Comparison of ENCODE assay signal across 11 mouse cellular contexts in genomic region chr11:88028193-88028684, GRCm38 (mm10). TPM values are rescaled to one million over a fixed set of nuclear protein-coding genes. Genes with fewer than 3 reads are reported as not detected.
DNase-seq lines count a peak whose midpoint lies in the region; ATAC-seq lines count a peak whose summit lies in the region.
"Had no signal": no experiment of that assay in that cellular context is flagged by ENCODE, and none has a peak within 500 bp of the region (broad histone marks: within the 10 kb centered on the region; RNA-seq: fewer than 3 reads in every experiment).

No protein-coding gene starts in this region.

- no peak overlapping the region for H3K27ac ChIP-seq in heart, embryonic 11.5 days (ENCODE audit: low read depth, low read length)
- H3K27ac ChIP-seq in hindbrain, embryonic 16.5 days (ENCODE audit: low read depth, low read length), result peak overlapping the region; percentile 26; the same call in 1 of the 2 replicates
- no peak overlapping the region for H3K27ac ChIP-seq in liver, embryonic 11.5 days (ENCODE audit: low read depth, low read length)

- no peaks in the 10 kb centered on the region for H3K36me3 ChIP-seq in heart, embryonic 11.5 days (ENCODE audit: control insufficient read depth, insufficient read depth, low read length)
- no peaks in the 10 kb centered on the region for H3K36me3 ChIP-seq in hindbrain, embryonic 16.5 days (ENCODE audit: control insufficient read depth, insufficient read depth, low read length)
- H3K36me3 ChIP-seq in liver, embryonic 11.5 days (ENCODE audit: control insufficient read depth, insufficient read depth, low read length), result no peaks in the 10 kb centered on the region

- no peak for DNase-seq in heart, adult 11 months
- DNase-seq in embryo, embryonic 10 days (ENCODE audit: low spot score), result peak; percentile 46
- peak; percentile 30 for DNase-seq in retina, embryonic 14.5 days (ENCODE audit: low spot score)
- DNase-seq in T-cell, adult 2 months (ENCODE audit: low spot score), result no peak
- DNase-seq in liver, embryonic 11.5 days (ENCODE audit: low spot score), result no peak
- DNase-seq in yolk sac, embryonic 10.5 days (ENCODE audit: low spot score), result no peak
- DNase-seq: gastrocnemius, postnatal 14 days had no signal

- no peak overlapping the region for H3K4me2 ChIP-seq in heart, embryonic 11.5 days
- no peak overlapping the region for H3K4me2 ChIP-seq in hindbrain, embryonic 16.5 days (ENCODE audit: low read length)
- no peak overlapping the region for H3K4me2 ChIP-seq in liver, embryonic 11.5 days
- H3K4me2 ChIP-seq: lung, embryonic 14.5 days had no signal

- no peak overlapping the region for H3K4me3 ChIP-seq in heart, embryonic 11.5 days (ENCODE audit: low read depth, low read length)
- H3K4me3 ChIP-seq in hindbrain, embryonic 16.5 days (ENCODE audit: low read length), result no peak overlapping the region
- H3K4me3 ChIP-seq in liver, embryonic 11.5 days (ENCODE audit: low read depth, low read length), result no peak overlapping the region

- no peaks in the 10 kb centered on the region for H3K27me3 ChIP-seq in heart, embryonic 11.5 days (ENCODE audit: control insufficient read depth, insufficient read depth, low read length)
- no peaks in the 10 kb centered on the region for H3K27me3 ChIP-seq in hindbrain, embryonic 16.5 days (replicated peaks; ENCODE audit: control insufficient read depth, insufficient read depth, low read length)
- H3K27me3 ChIP-seq in liver, embryonic 11.5 days (replicated peaks; ENCODE audit: control insufficient read depth, insufficient read depth, low read length), result no peaks in the 10 kb centered on the region; the same call in 1 of the 2 replicates

- no peaks in the 10 kb centered on the region for H3K9me3 ChIP-seq in heart, embryonic 11.5 days (replicated peaks; ENCODE audit: control insufficient read depth, low read length)
- H3K9me3 ChIP-seq in hindbrain, embryonic 16.5 days (ENCODE audit: control insufficient read depth, low read length), result no peaks in the 10 kb centered on the region
- no peaks in the 10 kb centered on the region for H3K9me3 ChIP-seq in liver, embryonic 11.5 days (ENCODE audit: control insufficient read depth, low read length)

- 15% methylated on average over 16 of the region's 16 CpGs for WGBS in heart, embryonic 11.5 days (ENCODE audit: insufficient replicate concordance)
- WGBS in hindbrain, embryonic 16.5 days, result 6% methylated on average over 16 of the region's 16 CpGs
- WGBS in liver, embryonic 11.5 days, result 36% methylated on average over 16 of the region's 16 CpGs

- H3K9ac ChIP-seq in heart, embryonic 11.5 days (ENCODE audit: low read depth, low read length), result 0 out of 2 replicates have a peak overlapping the region, but pooled peaks have one; percentile 0
- H3K9ac ChIP-seq in hindbrain, embryonic 16.5 days (ENCODE audit: low read depth, low read length), result no peak overlapping the region
- H3K9ac ChIP-seq in liver, embryonic 11.5 days (ENCODE audit: low read depth, low read length), result no peak overlapping the region
- H3K9ac ChIP-seq: lung, embryonic 14.5 days had no signal

- no peaks in the 10 kb centered on the region for H3K4me1 ChIP-seq in heart, embryonic 11.5 days (ENCODE audit: control insufficient read depth, insufficient read depth, low read length)
- peaks cover 5% of the 10 kb centered on the region; the same call in 1 of the 2 replicates for H3K4me1 ChIP-seq in hindbrain, embryonic 16.5 days (ENCODE audit: control insufficient read depth, insufficient read depth, low read depth, low read length)
- no peaks in the 10 kb centered on the region for H3K4me1 ChIP-seq in liver, embryonic 11.5 days (replicated peaks; ENCODE audit: control insufficient read depth, insufficient read depth, low read length)

- no peak for ATAC-seq in heart, embryonic 11.5 days (replicated peaks; ENCODE audit: insufficient number of reproducible peaks, low FRiP score, low TSS enrichment)
- peak; percentile 67; the same call in 1 of the 2 replicates for ATAC-seq in hindbrain, embryonic 16.5 days
- ATAC-seq in liver, embryonic 11.5 days (replicated peaks; ENCODE audit: low FRiP score), result no peak
- ATAC-seq: activated CD4-positive, CD25-positive, alpha-beta regulatory T cell, adult 4 months had no signal

RNA-seq across cellular contexts. Expression of gene Srsf1, which starts 18.9 kb away (rescaled TPM):
- polyA plus RNA-seq in heart, embryonic 11.5 days (2014; fragmentation: Nextera tagmentation; extraction: Ambion mirVana), result 205 and 242 TPM in 2 replicates
- polyA plus RNA-seq in hindbrain, embryonic 16.5 days (2015; fragmentation: Nextera tagmentation; extraction: Ambion mirVana), result 168 and 190 TPM in 2 replicates
- polyA plus RNA-seq in liver, embryonic 11.5 days (2014; fragmentation: Nextera tagmentation; extraction: Ambion mirVana), result 323 and 337 TPM in 2 replicates

RNA-seq across cellular contexts. Expression of gene Vezf1, which starts 39.8 kb away (rescaled TPM):
- polyA plus RNA-seq in heart, embryonic 11.5 days (2014; fragmentation: Nextera tagmentation; extraction: Ambion mirVana), result 24.8 and 26.4 TPM in 2 replicates
- polyA plus RNA-seq in hindbrain, embryonic 16.5 days (2015; fragmentation: Nextera tagmentation; extraction: Ambion mirVana), result 32.3 and 38.9 TPM in 2 replicates
- polyA plus RNA-seq in liver, embryonic 11.5 days (2014; fragmentation: Nextera tagmentation; extraction: Ambion mirVana), result 21.7 and 24.0 TPM in 2 replicates

RNA-seq across cellular contexts. Expression of gene Dynll2, which starts 40.9 kb away (rescaled TPM):
- polyA plus RNA-seq in heart, embryonic 11.5 days (2014; fragmentation: Nextera tagmentation; extraction: Ambion mirVana), result 16.7 and 17.2 TPM in 2 replicates
- 54.5 and 54.6 TPM in 2 replicates for polyA plus RNA-seq in hindbrain, embryonic 16.5 days (2015; fragmentation: Nextera tagmentation; extraction: Ambion mirVana)
- 17.7 and 19.4 TPM in 2 replicates for polyA plus RNA-seq in liver, embryonic 11.5 days (2014; fragmentation: Nextera tagmentation; extraction: Ambion mirVana)

Comparison
In these comparisons a context has a peak if more than half of its experiments do, and no peak if none do; other contexts are left out.
1. DNase-seq: peak in embryo, embryonic 10 days (single experiment) and retina, embryonic 14.5 days (single experiment); none in heart, adult 11 months (single experiment), T-cell, adult 2 months (single experiment), liver, embryonic 11.5 days (single experiment) and yolk sac, embryonic 10.5 days (single experiment).